Mouse (Mus musculus) megakaryocyte, embryonic 14.5 days (primary cell): ENCODE measurements around the gene Dnah17. TPM values are rescaled to one million over a fixed set of nuclear protein-coding genes. Genes with fewer than 3 reads are reported as not detected.

Experiments
- H3K27me3 ChIP-seq: replicated peaks from 2 replicates; pipeline ENCODE3; 2012; ENCODE audit warnings: inconsistent platforms
- H3K36me3 ChIP-seq: replicated peaks from 2 replicates; pipeline ENCODE3; 2012; ENCODE audit warnings: low read length, inconsistent platforms, mixed read lengths
- H3K4me1 ChIP-seq: 2 replicates; pipeline ENCODE4 v1.6.1; 2012; ENCODE audit warnings: inconsistent platforms
- H3K4me3 ChIP-seq: replicated peaks from 2 replicates; pipeline ENCODE3; 2012; ENCODE audit warnings: moderate library complexity, mild to moderate bottlenecking, inconsistent platforms
- H3K9me3 ChIP-seq: 2 replicates; pipeline ENCODE4 v1.6.1; 2012; ENCODE audit warnings: inconsistent platforms
- FLI1 ChIP-seq: IDR thresholded peaks from 2 replicates; pipeline ENCODE4 v1.6.1; 2012; ENCODE audit warnings: low read length, inconsistent platforms, mixed read lengths
- GATA1 ChIP-seq: IDR thresholded peaks from 3 replicates; pipeline ENCODE4 v1.6.1; 2012; ENCODE audit warnings: mixed read lengths, low read length, inconsistent platforms, borderline replicate concordance
- polyA plus RNA-seq: library from polyadenylated mRNA; stranded (reverse); fragments of >175 nt; gene quantifications from 2 replicates; pipeline ENCODE4 v1.2.3, GENCODE M21; 2012; ENCODE audit warnings: low replicate concordance; ENCODE audit not compliant: insufficient read depth

Dnah17 gene
- 0.06 and 0.11 TPM in 2 replicates for polyA plus RNA-seq

DNA sequence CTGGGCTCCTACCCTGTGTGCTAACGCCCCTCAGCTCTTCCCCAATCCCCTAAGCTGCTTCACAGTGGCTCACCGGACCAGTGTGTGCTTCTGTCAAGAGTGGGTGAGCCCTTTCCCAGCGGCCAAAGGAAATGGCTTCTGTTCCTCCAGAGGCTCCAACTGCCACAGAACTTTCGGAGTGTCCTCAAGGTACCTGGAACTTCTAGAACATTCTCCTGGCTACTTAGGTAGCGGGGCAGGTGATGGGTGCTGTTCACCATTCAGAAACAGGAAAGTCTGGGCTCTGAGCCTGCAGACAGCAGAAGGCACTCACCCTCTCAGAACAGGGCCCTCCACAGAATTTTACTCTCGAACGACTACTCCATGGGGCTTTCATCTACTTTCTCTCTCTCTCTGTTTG is at the start of gene Dnah17:
Gene Dnah17, minus strand, starts transcription at position 101 of the 400 bp plus-strand sequence.
- Histone ChIP-seq H3K9me3 (no peaks in the 10 kb centered on the region), H3K36me3 (no peaks in the 10 kb centered on the region), H3K27me3 (peaks cover 36% of the 10 kb centered on the region), H3K4me3 (peak within 1 kb of the TSS; percentile 69), H3K4me1 (peaks cover 50% of the 10 kb centered on the region)
- TF ChIP-seq FLI1 = no peak

DNA sequence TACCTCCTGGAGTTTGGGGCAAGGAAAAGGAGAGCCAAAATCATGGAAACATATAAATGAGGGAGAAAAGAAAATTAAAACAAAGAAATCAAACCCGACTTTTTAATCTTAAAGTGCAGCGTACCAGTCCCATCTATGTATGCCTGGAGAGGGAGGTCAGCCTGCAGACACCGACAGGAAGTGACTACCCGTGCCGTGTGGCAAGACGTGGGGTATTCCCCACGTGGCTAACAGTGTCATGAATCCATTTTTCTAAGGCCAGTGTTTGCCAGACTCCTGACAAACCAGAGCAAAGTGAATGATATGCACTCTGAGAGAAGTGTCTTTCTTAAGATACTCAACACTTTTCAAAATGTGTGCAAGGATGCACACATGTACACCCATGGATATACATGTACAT is 49.8 kb upstream of the Dnah17 start:
- H3K4me1 ChIP-seq = peaks cover 44% of the 10 kb centered on the region
- no peaks in the 10 kb centered on the region for H3K27me3 ChIP-seq
- no peaks in the 10 kb centered on the region for H3K9me3 ChIP-seq
- no peak for TF ChIP-seq FLI1
- TF ChIP-seq GATA1 = no peak
- no peak overlapping the region for H3K4me3 ChIP-seq
- H3K36me3 ChIP-seq = peaks cover 95% of the 10 kb centered on the region

DNA sequence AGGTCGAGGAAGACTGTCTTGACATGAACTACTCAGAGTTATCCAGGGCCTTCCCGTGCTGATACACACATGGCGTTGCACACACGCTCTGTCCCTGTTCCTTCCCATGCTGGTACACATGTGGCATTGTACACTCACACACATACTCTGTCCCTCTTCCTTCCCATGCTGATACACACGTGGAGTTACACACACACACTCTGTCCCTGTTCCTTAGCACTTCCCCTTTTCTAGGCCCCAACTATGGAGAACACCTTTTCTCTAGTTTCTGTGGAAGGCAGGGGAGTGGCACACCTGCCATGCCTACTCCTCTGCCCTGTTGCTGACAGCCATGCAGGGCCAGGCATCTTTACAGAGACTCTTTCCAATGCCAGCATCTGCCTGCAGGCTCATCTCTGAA is 47.8 kb upstream of the Dnah17 start:
- Histone ChIP-seq H3K27me3 (no peaks in the 10 kb centered on the region), H3K4me1 (peaks cover 28% of the 10 kb centered on the region), H3K4me3 (peak overlapping the region; percentile 44), H3K36me3 (peaks cover 89% of the 10 kb centered on the region), H3K9me3 (no peaks in the 10 kb centered on the region)
- TF ChIP-seq FLI1 (no peak), GATA1 (no peak)

DNA sequence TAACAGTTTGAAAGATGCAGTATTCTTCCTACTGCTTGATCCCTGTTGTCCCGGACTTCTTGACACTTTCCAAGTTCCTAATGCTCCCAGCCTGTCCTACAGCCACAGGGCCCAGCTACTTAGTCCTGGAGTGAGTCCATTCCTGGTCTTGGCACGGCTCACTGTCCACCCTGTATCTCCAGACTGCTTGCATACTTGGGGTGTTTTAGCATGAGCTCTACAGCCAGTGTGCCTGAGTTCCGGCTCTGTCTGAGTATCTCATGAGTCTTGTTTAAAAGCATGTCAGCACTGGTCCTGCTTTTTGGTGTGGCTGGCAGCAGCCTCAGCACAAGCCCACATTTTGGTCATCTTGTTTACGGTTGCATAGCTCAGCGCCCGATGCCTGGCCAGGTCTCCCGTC is 44.3 kb upstream of the Dnah17 start:
- Histone ChIP-seq H3K36me3 (peaks cover 83% of the 10 kb centered on the region), H3K4me1 (peaks cover 12% of the 10 kb centered on the region; the same call in 1 of the 2 replicates), H3K4me3 (no peak overlapping the region), H3K9me3 (no peaks in the 10 kb centered on the region), H3K27me3 (peaks cover 2% of the 10 kb centered on the region)
- no peak for TF ChIP-seq GATA1
- TF ChIP-seq FLI1 = no peak

DNA sequence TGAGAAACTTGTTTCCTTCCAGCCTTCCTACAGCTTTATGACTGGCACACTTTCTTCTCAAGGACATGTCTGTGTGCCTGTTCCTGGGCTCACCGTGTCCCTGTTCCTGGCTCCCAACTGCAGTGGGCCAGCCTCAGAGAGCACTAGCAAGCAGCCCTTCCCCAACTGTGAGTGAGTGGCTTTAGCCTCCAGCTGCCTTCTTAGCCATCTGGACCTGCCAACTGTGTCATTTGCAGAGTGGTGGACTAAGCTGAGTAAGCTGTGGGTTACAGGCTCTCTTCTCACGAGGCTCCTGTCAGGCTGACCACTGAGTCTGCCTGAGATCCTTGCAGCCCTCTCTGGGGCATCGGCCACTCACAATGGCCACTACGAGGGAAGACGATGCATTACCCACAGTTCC is 42.3 kb upstream of the Dnah17 start:
- peaks cover 82% of the 10 kb centered on the region for H3K36me3 ChIP-seq
- H3K4me3 ChIP-seq = no peak overlapping the region

DNA sequence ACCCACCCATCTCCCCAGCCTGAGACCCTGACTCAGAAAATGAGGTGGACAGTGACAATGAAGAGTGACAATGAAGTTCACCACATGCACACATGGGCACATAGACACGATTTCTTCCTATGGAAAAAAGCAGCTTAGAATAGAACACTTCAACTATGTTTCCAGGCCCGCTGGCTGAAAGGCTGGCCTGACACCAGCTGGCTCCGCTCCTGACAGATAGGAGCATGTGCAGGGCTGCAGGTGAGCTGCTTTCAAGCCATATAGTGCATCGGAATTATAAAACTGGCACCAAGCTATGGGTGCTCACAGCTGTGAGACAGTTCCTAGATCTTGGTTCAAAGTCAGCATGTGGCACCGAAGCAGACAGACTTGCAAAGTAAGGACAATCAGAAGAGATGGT is 39.9 kb upstream of the Dnah17 start:
- TF ChIP-seq GATA1 = no peak
- TF ChIP-seq FLI1 = no peak
- H3K4me3 ChIP-seq = no peak overlapping the region
- no peaks in the 10 kb centered on the region for H3K9me3 ChIP-seq
- H3K4me1 ChIP-seq = peaks cover 6% of the 10 kb centered on the region; the same call in 1 of the 2 replicates
- H3K36me3 ChIP-seq = peaks cover 82% of the 10 kb centered on the region
- peaks cover 2% of the 10 kb centered on the region for H3K27me3 ChIP-seq

More for the DNA sequence above, 42.3 kb upstream of the Dnah17 start:
- Histone ChIP-seq H3K27me3 (peaks cover 2% of the 10 kb centered on the region), H3K4me1 (peaks cover 6% of the 10 kb centered on the region; the same call in 1 of the 2 replicates), H3K9me3 (no peaks in the 10 kb centered on the region)
- no peak for TF ChIP-seq GATA1
- no peak for TF ChIP-seq FLI1

DNA sequence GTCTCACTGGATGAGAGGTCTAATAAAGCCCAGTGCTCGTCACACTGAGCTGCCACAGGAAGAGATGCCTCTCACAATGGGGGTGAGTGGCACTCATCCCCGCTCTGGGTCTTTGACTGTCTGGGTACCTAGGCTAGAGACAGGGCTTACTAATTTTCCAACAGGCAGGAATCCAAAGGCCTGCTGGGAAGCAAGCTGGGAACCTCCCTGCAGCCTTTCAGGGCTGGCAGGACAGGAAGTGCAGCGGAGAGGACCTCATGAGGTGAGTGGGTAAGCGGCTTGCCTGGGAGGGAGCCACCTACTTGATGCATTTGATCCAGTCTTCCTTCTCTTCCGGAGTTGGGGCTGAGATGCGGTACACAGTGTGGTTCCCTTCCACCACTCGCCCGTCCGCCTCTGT is 38.3 kb upstream of the Dnah17 start:
- TF ChIP-seq FLI1 (no peak), GATA1 (no peak)
- Histone ChIP-seq H3K36me3 (peaks cover 88% of the 10 kb centered on the region), H3K27me3 (peaks cover 2% of the 10 kb centered on the region), H3K9me3 (no peaks in the 10 kb centered on the region), H3K4me3 (no peak overlapping the region), H3K4me1 (peaks cover 7% of the 10 kb centered on the region; the same call in 1 of the 2 replicates)

DNA sequence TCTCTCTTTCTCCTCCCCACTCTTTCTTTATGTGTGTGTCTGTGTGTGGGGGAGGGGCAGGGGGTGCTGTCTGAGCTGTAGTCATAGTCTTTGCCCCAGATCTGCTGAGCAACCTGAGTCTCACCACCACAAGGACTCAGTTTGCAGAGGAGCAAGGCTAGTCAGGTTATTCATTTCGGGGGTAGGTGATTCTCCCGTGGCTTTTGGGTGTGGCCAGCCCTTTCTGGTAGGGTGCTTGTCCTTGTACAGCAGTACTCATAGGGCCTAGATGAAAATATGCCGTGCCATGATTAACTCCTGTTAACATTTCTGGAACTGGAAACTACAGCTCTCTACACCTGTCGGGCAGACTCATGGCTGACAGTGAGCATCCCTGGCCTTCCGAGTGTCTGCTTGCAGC is 36.2 kb upstream of the Dnah17 start:
- peaks cover 5% of the 10 kb centered on the region; the same call in 1 of the 2 replicates for H3K4me1 ChIP-seq
- no peaks in the 10 kb centered on the region for H3K9me3 ChIP-seq
- H3K27me3 ChIP-seq = no peaks in the 10 kb centered on the region
- no peak overlapping the region for H3K4me3 ChIP-seq
- peaks cover 92% of the 10 kb centered on the region for H3K36me3 ChIP-seq
- TF ChIP-seq FLI1 = no peak
- no peak for TF ChIP-seq GATA1

DNA sequence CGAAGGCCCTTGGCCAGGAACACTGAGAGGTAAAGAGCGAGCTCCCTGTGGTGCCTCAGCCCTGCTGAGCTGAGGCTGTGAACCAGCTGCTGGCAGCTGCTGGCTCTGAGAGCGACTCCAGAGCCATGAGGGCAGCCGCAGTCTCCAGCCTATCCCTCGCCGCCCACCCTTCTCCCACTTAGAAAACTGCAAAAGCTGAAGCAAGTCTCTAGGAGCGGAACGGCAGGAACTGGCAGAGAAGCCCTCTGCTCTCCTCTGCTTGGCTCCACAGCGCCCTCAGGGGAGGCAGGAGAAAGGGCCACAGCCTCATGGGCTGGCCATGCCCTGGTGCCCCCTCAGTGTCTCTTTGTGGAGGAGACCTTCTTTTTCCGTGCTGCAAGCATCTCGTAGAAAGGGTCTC is 35.2 kb upstream of the Dnah17 start:
- Histone ChIP-seq H3K27me3 (no peaks in the 10 kb centered on the region), H3K4me3 (no peak overlapping the region), H3K4me1 (peaks cover 10% of the 10 kb centered on the region; the same call in 1 of the 2 replicates), H3K9me3 (no peaks in the 10 kb centered on the region), H3K36me3 (peaks cover 89% of the 10 kb centered on the region)
- TF ChIP-seq GATA1 (no peak), FLI1 (no peak)

DNA sequence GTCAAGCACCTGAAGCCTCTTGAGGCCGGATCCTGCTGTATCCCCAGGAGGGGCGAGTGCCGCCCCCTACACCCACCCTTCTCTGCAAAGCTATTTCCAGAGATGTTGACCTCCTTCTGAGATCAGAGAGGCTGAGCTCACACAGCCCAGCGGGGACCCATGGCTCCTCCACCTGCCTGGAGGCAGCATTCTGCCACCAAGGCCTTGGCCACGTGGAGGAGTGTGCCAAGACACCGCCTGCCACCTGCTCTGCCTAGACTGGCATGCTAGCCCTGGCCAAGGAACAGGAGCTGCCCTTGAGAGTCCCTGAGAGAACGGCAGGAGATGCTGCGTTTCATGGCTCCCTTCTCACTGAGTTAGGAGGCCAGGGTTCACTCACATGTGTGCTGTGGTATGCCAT is 34.1 kb upstream of the Dnah17 start:
- no peak overlapping the region for H3K4me3 ChIP-seq
- TF ChIP-seq GATA1 (no peak), FLI1 (no peak)
- H3K27me3 ChIP-seq = no peaks in the 10 kb centered on the region
- peaks cover 10% of the 10 kb centered on the region; the same call in 1 of the 2 replicates for H3K4me1 ChIP-seq
- H3K36me3 ChIP-seq = peaks cover 78% of the 10 kb centered on the region
- no peaks in the 10 kb centered on the region for H3K9me3 ChIP-seq

DNA sequence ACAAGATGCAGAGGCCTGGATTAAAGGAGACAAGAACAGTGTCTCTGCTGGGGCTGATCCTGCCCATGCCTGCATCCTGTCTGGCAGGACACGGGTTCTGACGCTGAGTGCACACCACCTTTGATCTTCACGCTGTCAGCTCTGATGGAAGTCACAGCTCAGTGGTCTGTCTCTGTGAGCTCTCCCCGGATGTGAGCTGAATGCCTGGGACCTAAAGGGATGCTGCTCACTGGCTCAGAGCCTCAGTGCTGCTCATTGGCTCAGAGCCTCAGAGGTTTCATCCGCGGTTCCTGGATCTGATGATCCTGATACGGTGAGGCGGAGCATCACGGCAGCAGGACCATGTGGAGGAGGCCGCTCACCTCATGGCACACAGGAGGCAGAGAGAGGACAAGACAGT is 31.8 kb upstream of the Dnah17 start:
- Histone ChIP-seq H3K4me1 (peaks cover 10% of the 10 kb centered on the region; the same call in 1 of the 2 replicates), H3K36me3 (peaks cover 56% of the 10 kb centered on the region), H3K27me3 (no peaks in the 10 kb centered on the region), H3K9me3 (no peaks in the 10 kb centered on the region), H3K4me3 (no peak overlapping the region)
- TF ChIP-seq GATA1 = no peak
- TF ChIP-seq FLI1 = no peak
